Mouse (Mus musculus) limb, embryonic 15.5 days (tissue): Measurements from ENCODE around the gene Stac3. TPM values are rescaled to one million over a fixed set of nuclear protein-coding genes. Genes with fewer than 3 reads are reported as not detected.

Experiments used
- ATAC-seq: fragments of 200-750 bp; cut with Nextera tagmentation; 2 replicates; pipeline ENCODE4 v1.8.0; 2017; ENCODE audit warnings: low read depth, moderate TSS enrichment; ENCODE audit not compliant: insufficient number of reproducible peaks, low FRiP score, low TSS enrichment
- H3K27ac ChIP-seq: fragments of 300-500 bp; sonication (generic); 2 replicates; pipeline ENCODE4 v1.5.1; 2015; ENCODE audit warnings: moderate library complexity, mild to moderate bottlenecking, inconsistent platforms
- H3K27me3 ChIP-seq: fragments of 300-500 bp; sonication (generic); 2 replicates; pipeline ENCODE4 v1.6.1; 2015; ENCODE audit warnings: inconsistent platforms
- H3K36me3 ChIP-seq: fragments of 300-500 bp; sonication (generic); 2 replicates; pipeline ENCODE4 v1.6.1; 2015; ENCODE audit warnings: inconsistent platforms
- H3K4me1 ChIP-seq: fragments of 300-500 bp; sonication (generic); 2 replicates; pipeline ENCODE4 v1.6.1; 2015; ENCODE audit warnings: inconsistent platforms
- H3K4me2 ChIP-seq: fragments of 300-500 bp; sonication (generic); 2 replicates; pipeline ENCODE4 v1.6.1; 2015; ENCODE audit warnings: mild to moderate bottlenecking, inconsistent platforms
- H3K4me3 ChIP-seq: fragments of 300-500 bp; sonication (generic); 2 replicates; pipeline ENCODE4 v1.5.1; 2015; ENCODE audit warnings: mild to moderate bottlenecking, inconsistent platforms
- H3K9ac ChIP-seq: fragments of 300-500 bp; sonication (generic); 2 replicates; pipeline ENCODE4 v1.6.1; 2015; ENCODE audit warnings: inconsistent platforms
- H3K9me3 ChIP-seq: fragments of 300-500 bp; sonication (generic); 2 replicates; pipeline ENCODE4 v1.6.1; 2016; ENCODE audit warnings: inconsistent platforms
- WGBS: fragments of 180-500 bp; shearing (Covaris S2); methylation state at CpG from one replicate; pipeline ENCODE4 v1.1.7; 2015; 5-methylcytosine and 5-hydroxymethylcytosine counted together
- polyA plus RNA-seq: library from polyadenylated mRNA; unstranded; fragments of >200 nt; fragmentation: Nextera tagmentation; extraction: Ambion mirVana; gene quantifications from 2 replicates; pipeline ENCODE4 v1.2.1, GENCODE M21; 2015

Gene Stac3
- polyA plus RNA-seq, 1 experiment from 2014 or later, result 17.2 TPM

- H3K4me1 ChIP-seq, result peaks cover 63% of the 10 kb centered on the region
- ATAC-seq, result no peak
- no peak within 1 kb of the TSS for H3K27ac ChIP-seq
- peak within 1 kb of the TSS; percentile 46 for H3K4me3 ChIP-seq
- peak within 1 kb of the TSS; percentile 83 for H3K4me2 ChIP-seq
- H3K36me3 ChIP-seq, result peaks cover 9% of the 10 kb centered on the region
- peak within 1 kb of the TSS; percentile 10; the same call in 1 of the 2 replicates for H3K9ac ChIP-seq
- peaks cover 74% of the 10 kb centered on the region for H3K27me3 ChIP-seq
- H3K9me3 ChIP-seq, result no peaks in the 10 kb centered on the region
- under 1% methylated on average over 63 of the region's 78 CpGs for WGBS
These were observed 32.8 kb downstream of the Stac3 start, which contains the start of gene Nxph4 for GRCm38 (mm10) chr10:127534036-127534928. Gene Nxph4, minus strand, starts transcription at chr10:127534559.

- no peak for ATAC-seq
- Histone ChIP-seq H3K9ac (no peak overlapping the region), H3K36me3 (peaks cover 16% of the 10 kb centered on the region), H3K27ac (no peak overlapping the region), H3K27me3 (peaks cover 67% of the 10 kb centered on the region), H3K4me1 (peaks cover 57% of the 10 kb centered on the region), H3K4me3 (peak overlapping the region; percentile 46), H3K4me2 (peak overlapping the region; percentile 83), H3K9me3 (no peaks in the 10 kb centered on the region)
- 1% methylated on average over 24 of the region's 30 CpGs for WGBS
These were observed 33.5 kb downstream of the Stac3 start for GRCm38 (mm10) chr10:127534929-127535384.

- H3K27ac ChIP-seq, result no peak overlapping the region
- no peak overlapping the region for H3K4me3 ChIP-seq
- H3K4me2 ChIP-seq, result no peak overlapping the region
- peaks cover 52% of the 10 kb centered on the region for H3K27me3 ChIP-seq
- peaks cover 34% of the 10 kb centered on the region for H3K36me3 ChIP-seq
- no peaks in the 10 kb centered on the region for H3K9me3 ChIP-seq
- WGBS, result 13% methylated on average over 8 of the region's 8 CpGs
- peaks cover 39% of the 10 kb centered on the region for H3K4me1 ChIP-seq
- no peak overlapping the region for H3K9ac ChIP-seq
- ATAC-seq, result no peak
These were observed 35.3 kb downstream of the Stac3 start for GRCm38 (mm10) chr10:127536586-127537314.

DNA sequence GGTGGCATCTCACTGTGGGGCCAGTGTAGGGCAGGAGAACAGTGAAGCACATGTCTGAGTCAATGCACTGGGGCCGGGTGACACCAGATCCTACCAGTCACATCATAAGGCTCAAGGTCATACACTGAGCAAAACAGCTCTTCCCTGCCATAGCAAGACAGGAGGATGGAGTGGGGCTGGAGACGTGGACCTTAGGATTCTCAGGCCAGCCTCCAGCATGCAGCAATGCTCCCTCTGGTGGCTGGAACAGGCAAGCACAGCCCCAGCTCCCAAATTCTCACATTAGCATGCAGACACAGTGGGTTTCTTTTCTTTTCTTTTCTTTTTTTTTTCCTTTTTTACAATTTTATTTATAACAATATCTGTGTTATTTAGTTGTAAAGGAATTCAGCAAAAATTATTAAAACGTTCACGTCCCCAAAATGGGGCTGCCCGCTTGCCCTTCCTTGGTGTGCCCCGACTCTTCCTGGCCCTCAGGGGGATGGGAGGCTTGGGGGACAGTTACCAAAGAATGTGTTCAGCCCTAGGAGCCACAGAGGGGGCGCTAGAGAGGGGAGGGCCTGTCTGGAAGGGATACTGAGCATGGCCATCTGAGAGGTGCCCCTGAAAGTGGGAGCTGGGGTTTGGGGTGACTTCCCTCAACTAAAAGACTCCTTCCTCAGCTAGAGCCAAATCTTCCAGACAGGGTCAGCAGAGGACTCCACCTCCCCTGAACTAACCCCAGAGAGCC, 36.5 kb downstream of the Stac3 start:
- 25% methylated on average over 7 of the region's 7 CpGs for WGBS
- H3K9me3 ChIP-seq, result no peaks in the 10 kb centered on the region
- peaks cover 26% of the 10 kb centered on the region for H3K4me1 ChIP-seq
- peaks cover 40% of the 10 kb centered on the region for H3K27me3 ChIP-seq
- no peak overlapping the region for H3K4me2 ChIP-seq
- no peak overlapping the region for H3K9ac ChIP-seq
- ATAC-seq, result no peak
- 0 out of 2 replicates have a peak overlapping the region, but pooled peaks have one; percentile 1 for H3K27ac ChIP-seq
- peaks cover 47% of the 10 kb centered on the region for H3K36me3 ChIP-seq
- H3K4me3 ChIP-seq, result no peak overlapping the region

- Histone ChIP-seq H3K36me3 (peaks cover 82% of the 10 kb centered on the region), H3K9me3 (no peaks in the 10 kb centered on the region), H3K4me2 (no peak overlapping the region), H3K9ac (no peak overlapping the region), H3K4me3 (no peak overlapping the region), H3K4me1 (peaks cover 3% of the 10 kb centered on the region; the same call in 1 of the 2 replicates), H3K27me3 (peaks cover 5% of the 10 kb centered on the region), H3K27ac (no peak overlapping the region)
- ATAC-seq, result no peak
- WGBS, result 95% methylated on average over 8 of the region's 8 CpGs
These were observed 40.0 kb downstream of the Stac3 start for GRCm38 (mm10) chr10:127541510-127541909.

GRCm38 (mm10) chr10:127542084-127542483, 40.6 kb downstream of the Stac3 start:
- ATAC-seq, result no peak
- 91% methylated on average over 13 of the region's 13 CpGs for WGBS
- Histone ChIP-seq H3K27ac (no peak overlapping the region), H3K4me1 (peaks cover 3% of the 10 kb centered on the region; the same call in 1 of the 2 replicates), H3K9me3 (no peaks in the 10 kb centered on the region), H3K9ac (no peak overlapping the region), H3K36me3 (peaks cover 87% of the 10 kb centered on the region), H3K4me2 (no peak overlapping the region), H3K4me3 (no peak overlapping the region), H3K27me3 (peaks cover 1% of the 10 kb centered on the region; the same call in 1 of the 2 replicates)

DNA sequence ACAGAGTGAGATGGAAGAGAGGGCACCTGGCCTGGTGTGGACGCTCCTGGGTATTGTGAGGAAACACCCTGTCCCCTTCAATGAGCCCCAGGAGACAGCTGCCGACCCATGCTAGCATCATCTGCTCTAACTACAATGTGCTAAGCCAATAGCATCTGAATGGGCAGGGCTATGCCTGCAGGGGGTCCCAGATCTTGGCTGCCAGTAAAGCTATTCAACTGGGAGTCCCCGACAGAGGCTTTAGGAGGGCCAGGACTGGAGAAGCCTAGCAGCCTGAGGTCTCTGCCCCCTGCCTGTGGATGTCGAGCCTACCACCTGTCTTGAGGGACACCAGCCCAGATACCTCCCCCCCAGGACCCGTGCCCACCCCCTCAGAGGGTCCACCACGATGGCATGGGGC, 41.2 kb downstream of the Stac3 start:
- Histone ChIP-seq H3K4me1 (peaks cover under 1% of the 10 kb centered on the region; the same call in 1 of the 2 replicates), H3K27ac (no peak overlapping the region), H3K4me2 (no peak overlapping the region), H3K36me3 (peaks cover 94% of the 10 kb centered on the region), H3K4me3 (no peak overlapping the region), H3K9ac (no peak overlapping the region), H3K27me3 (no peaks in the 10 kb centered on the region), H3K9me3 (no peaks in the 10 kb centered on the region)
- no peak for ATAC-seq
- 43% methylated on average over 6 of the region's 6 CpGs for WGBS

- Histone ChIP-seq H3K9ac (no peak overlapping the region), H3K9me3 (no peaks in the 10 kb centered on the region), H3K4me1 (no peaks in the 10 kb centered on the region), H3K4me2 (no peak overlapping the region), H3K36me3 (peaks cover 100% of the 10 kb centered on the region), H3K4me3 (no peak overlapping the region), H3K27me3 (no peaks in the 10 kb centered on the region), H3K27ac (no peak overlapping the region)
- no peak for ATAC-seq
- WGBS, result 68% methylated on average over 3 of the region's 3 CpGs
These were observed 42.4 kb downstream of the Stac3 start for GRCm38 (mm10) chr10:127543916-127544315.

- no peak for ATAC-seq
- H3K4me3 ChIP-seq, result no peak overlapping the region
- H3K9me3 ChIP-seq, result no peaks in the 10 kb centered on the region
- peaks cover 100% of the 10 kb centered on the region for H3K36me3 ChIP-seq
- no peak overlapping the region for H3K27ac ChIP-seq
- H3K4me1 ChIP-seq, result no peaks in the 10 kb centered on the region
- 95% methylated on average over 20 of the region's 20 CpGs for WGBS
- no peaks in the 10 kb centered on the region for H3K27me3 ChIP-seq
- H3K9ac ChIP-seq, result no peak overlapping the region
- no peak overlapping the region for H3K4me2 ChIP-seq
These were observed 42.9 kb downstream of the Stac3 start for GRCm38 (mm10) chr10:127544375-127544774.

DNA sequence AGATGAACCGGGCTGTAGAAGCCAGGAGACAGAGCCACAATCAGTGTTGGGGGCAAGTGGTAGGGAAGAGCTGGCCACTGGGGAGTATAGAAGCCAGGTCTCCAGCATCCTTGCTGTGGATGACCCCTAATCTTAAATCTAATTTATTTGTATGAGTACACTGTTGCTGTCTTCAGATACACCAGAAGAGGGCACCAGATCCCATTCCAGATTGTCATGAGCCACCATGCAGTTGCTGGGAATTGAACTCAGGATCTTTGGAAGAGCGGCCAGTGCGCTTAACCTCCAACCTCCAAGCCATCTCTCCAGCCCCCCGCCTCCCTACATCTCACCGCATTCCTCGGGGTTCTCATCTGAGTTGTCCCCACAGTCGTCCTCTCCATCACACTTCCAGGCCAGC, 45.0 kb downstream of the Stac3 start:
- Histone ChIP-seq H3K9me3 (no peaks in the 10 kb centered on the region), H3K9ac (no peak overlapping the region), H3K4me3 (no peak overlapping the region), H3K27ac (no peak overlapping the region), H3K27me3 (no peaks in the 10 kb centered on the region), H3K36me3 (peaks cover 100% of the 10 kb centered on the region), H3K4me1 (no peaks in the 10 kb centered on the region), H3K4me2 (no peak overlapping the region)
- WGBS, result 89% methylated on average over 7 of the region's 7 CpGs
- no peak for ATAC-seq

DNA sequence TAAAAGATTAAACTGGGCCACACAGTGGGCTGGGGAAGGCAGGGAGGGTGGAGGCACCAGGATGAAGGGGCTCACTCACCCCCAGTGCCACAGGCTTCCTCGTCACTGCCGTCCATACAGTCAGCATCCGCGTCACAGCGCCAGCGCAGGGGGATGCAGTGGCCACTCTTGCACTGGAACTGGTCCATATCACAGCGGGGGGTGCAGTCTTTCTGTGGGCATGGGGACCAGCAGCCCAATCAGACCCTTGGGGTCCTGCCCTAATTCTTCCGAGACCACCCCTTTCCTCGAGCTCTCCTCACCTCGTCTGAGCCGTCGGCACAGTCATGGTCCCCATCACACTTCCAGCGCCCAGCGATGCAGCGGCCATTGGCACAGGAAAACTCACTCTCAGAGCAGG, 46.8 kb downstream of the Stac3 start:
- Histone ChIP-seq H3K9ac (no peak overlapping the region), H3K4me3 (no peak overlapping the region), H3K4me1 (no peaks in the 10 kb centered on the region), H3K27me3 (no peaks in the 10 kb centered on the region), H3K36me3 (peaks cover 100% of the 10 kb centered on the region), H3K4me2 (no peak overlapping the region), H3K27ac (no peak overlapping the region), H3K9me3 (no peaks in the 10 kb centered on the region)
- 93% methylated on average over 15 of the region's 15 CpGs for WGBS
- no peak for ATAC-seq
